Mouse (Mus musculus): ENCODE results near the gene Styk1. TPM values are rescaled to one million over a fixed set of nuclear protein-coding genes. Genes with fewer than 3 reads are reported as not detected.

Gene Styk1
- polyA plus RNA-seq, 1 experiment from 2014 or later, result 2.4 TPM

DNA sequence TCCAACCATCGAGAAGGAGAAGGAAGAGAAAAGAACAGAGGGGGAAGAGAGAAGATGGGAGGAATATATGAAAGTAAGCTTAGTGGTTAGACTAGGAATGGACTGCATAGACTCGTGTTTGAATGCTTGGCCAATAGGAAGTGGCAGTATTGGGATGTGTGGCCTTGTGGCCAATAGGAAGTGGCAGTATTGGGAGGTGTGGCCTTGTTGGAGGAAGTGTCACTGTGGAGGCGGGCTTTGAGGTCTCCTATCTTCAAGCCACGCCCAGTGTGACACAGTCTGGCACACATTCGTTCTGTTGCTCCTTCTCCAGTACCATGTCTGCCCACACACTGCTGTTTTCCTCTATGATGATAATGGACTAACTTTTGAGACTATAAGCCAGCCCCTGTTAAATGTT is 7.3 kb upstream of the Styk1 start:
- H3K36me3 ChIP-seq (ENCODE audit: control insufficient read depth, insufficient read depth, low read length), result no peaks in the 10 kb centered on the region; the same call in none of the 2 replicates
- H3K4me2 ChIP-seq (ENCODE audit: low read depth, severe bottlenecking), result no peak overlapping the region
- H3K4me3 ChIP-seq (ENCODE audit: low read depth, low read length), result no peak overlapping the region
- no peaks in the 10 kb centered on the region for H3K9me3 ChIP-seq (ENCODE audit: control insufficient read depth, low read length)
- no peak overlapping the region for H3K27ac ChIP-seq (replicated peaks; ENCODE audit: low read depth, low read length)
- DNase-seq (ENCODE audit: low spot score) (no peak), ATAC-seq (ENCODE audit: insufficient number of reproducible peaks, low FRiP score, low TSS enrichment, low read depth) (no peak)
- H3K27me3 ChIP-seq (ENCODE audit: control insufficient read depth, insufficient read depth, low read length), result no peaks in the 10 kb centered on the region
- H3K9ac ChIP-seq (ENCODE audit: low read length), result no peak overlapping the region
- WGBS, result 83% methylated on average over 5 of the region's 5 CpGs
- H3K4me1 ChIP-seq (ENCODE audit: control insufficient read depth, insufficient read depth, low read length), result no peaks in the 10 kb centered on the region

- Histone ChIP-seq H3K27ac (replicated peaks; ENCODE audit: low read depth, low read length) (no peak overlapping the region), H3K36me3 (ENCODE audit: control insufficient read depth, insufficient read depth, low read length) (no peaks in the 10 kb centered on the region; the same call in 1 of the 2 replicates), H3K4me3 (ENCODE audit: low read depth, low read length) (no peak overlapping the region), H3K9ac (ENCODE audit: low read length) (no peak overlapping the region), H3K4me1 (ENCODE audit: control insufficient read depth, insufficient read depth, low read length) (no peaks in the 10 kb centered on the region), H3K9me3 (ENCODE audit: control insufficient read depth, low read length) (no peaks in the 10 kb centered on the region), H3K27me3 (ENCODE audit: control insufficient read depth, insufficient read depth, low read length) (no peaks in the 10 kb centered on the region), H3K4me2 (ENCODE audit: low read depth, severe bottlenecking) (no peak overlapping the region)
- ATAC-seq (ENCODE audit: insufficient number of reproducible peaks, low FRiP score, low TSS enrichment, low read depth) (no peak), DNase-seq (ENCODE audit: low spot score) (no peak)
- 84% methylated on average over 2 of the region's 2 CpGs for WGBS
Observed at GRCm38 (mm10) chr6:131359543-131359942, 6.1 kb upstream of the Styk1 start.

- WGBS, result 21% methylated on average over 4 of the region's 4 CpGs
- ATAC-seq (ENCODE audit: insufficient number of reproducible peaks, low FRiP score, low TSS enrichment, low read depth), result no peak
- Histone ChIP-seq H3K27me3 (ENCODE audit: control insufficient read depth, insufficient read depth, low read length) (no peaks in the 10 kb centered on the region), H3K9ac (ENCODE audit: low read length) (no peak overlapping the region), H3K36me3 (ENCODE audit: control insufficient read depth, insufficient read depth, low read length) (no peaks in the 10 kb centered on the region), H3K4me3 (ENCODE audit: low read depth, low read length) (no peak overlapping the region), H3K9me3 (ENCODE audit: control insufficient read depth, low read length) (no peaks in the 10 kb centered on the region), H3K27ac (replicated peaks; ENCODE audit: low read depth, low read length) (no peak overlapping the region), H3K4me2 (ENCODE audit: low read depth, severe bottlenecking) (no peak overlapping the region), H3K4me1 (ENCODE audit: control insufficient read depth, insufficient read depth, low read length) (no peaks in the 10 kb centered on the region)
- DNase-seq (ENCODE audit: low spot score), result no peak
Observed at GRCm38 (mm10) chr6:131354913-131355312, 1.5 kb upstream of the Styk1 start.

DNA sequence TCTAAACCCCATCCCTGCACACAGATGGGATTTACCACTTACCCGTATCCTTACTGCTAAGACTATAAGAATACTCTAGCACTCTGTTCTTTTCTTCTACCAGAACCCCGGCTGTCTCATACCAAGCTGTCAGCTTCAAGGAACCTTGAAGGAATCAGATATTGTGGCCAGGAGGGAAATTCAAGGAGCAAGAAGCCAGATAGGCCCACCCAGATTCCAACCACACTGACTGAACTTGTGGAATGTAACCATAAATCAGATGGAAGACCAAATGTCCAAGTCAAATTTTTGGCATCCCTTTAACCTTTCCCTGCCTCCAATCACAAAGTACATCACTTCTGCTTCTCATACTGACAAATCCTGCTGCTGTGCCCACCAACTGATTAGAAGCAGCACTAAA is 6.4 kb downstream of the Styk1 start:
- no peak overlapping the region for H3K9ac ChIP-seq (ENCODE audit: low read length)
- H3K4me3 ChIP-seq (ENCODE audit: low read depth, low read length), result no peak overlapping the region
- DNase-seq (ENCODE audit: low spot score), result no peak
- no peaks in the 10 kb centered on the region for H3K9me3 ChIP-seq (ENCODE audit: control insufficient read depth, low read length)
- no peaks in the 10 kb centered on the region for H3K36me3 ChIP-seq (ENCODE audit: control insufficient read depth, insufficient read depth, low read length)
- H3K4me1 ChIP-seq (ENCODE audit: control insufficient read depth, insufficient read depth, low read length), result no peaks in the 10 kb centered on the region
- no peaks in the 10 kb centered on the region for H3K27me3 ChIP-seq (ENCODE audit: control insufficient read depth, insufficient read depth, low read length)
- no peak overlapping the region for H3K27ac ChIP-seq (replicated peaks; ENCODE audit: low read depth, low read length)
- H3K4me2 ChIP-seq (ENCODE audit: low read depth, severe bottlenecking), result no peak overlapping the region
- WGBS, result 83% methylated on average over 2 of the region's 2 CpGs
- ATAC-seq (ENCODE audit: insufficient number of reproducible peaks, low FRiP score, low TSS enrichment, low read depth), result no peak

- DNase-seq (ENCODE audit: low spot score) (no peak), ATAC-seq (ENCODE audit: insufficient number of reproducible peaks, low FRiP score, low TSS enrichment, low read depth) (no peak)
- WGBS, result 90% methylated on average over 7 of the region's 7 CpGs
- Histone ChIP-seq H3K4me1 (ENCODE audit: control insufficient read depth, insufficient read depth, low read length) (no peaks in the 10 kb centered on the region), H3K36me3 (ENCODE audit: control insufficient read depth, insufficient read depth, low read length) (no peaks in the 10 kb centered on the region), H3K27me3 (ENCODE audit: control insufficient read depth, insufficient read depth, low read length) (no peaks in the 10 kb centered on the region), H3K4me3 (ENCODE audit: low read depth, low read length) (no peak overlapping the region), H3K27ac (replicated peaks; ENCODE audit: low read depth, low read length) (no peak overlapping the region), H3K9me3 (ENCODE audit: control insufficient read depth, low read length) (no peaks in the 10 kb centered on the region), H3K4me2 (ENCODE audit: low read depth, severe bottlenecking) (no peak overlapping the region), H3K9ac (ENCODE audit: low read length) (no peak overlapping the region)
Observed at GRCm38 (mm10) chr6:131344346-131344745, 9.1 kb downstream of the Styk1 start.

DNA sequence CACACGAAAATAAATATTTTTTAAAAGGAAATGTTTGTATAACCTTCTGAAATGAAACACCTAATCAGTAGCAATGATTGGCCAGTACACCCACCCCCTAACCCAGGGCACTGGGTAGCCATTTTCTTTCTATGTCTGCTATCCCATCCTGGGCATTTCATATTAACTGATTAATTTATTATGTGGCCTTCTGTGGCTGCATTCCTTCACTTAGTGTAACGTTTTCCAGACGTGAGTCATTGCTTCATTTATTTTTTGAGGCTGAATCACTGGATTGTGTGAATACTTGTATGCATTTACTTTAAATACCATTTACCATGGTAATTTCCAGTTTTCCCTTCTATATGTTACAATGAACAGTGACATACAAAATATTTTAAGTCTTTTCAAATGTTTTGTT is 13.3 kb downstream of the Styk1 start:
- Histone ChIP-seq H3K27ac (replicated peaks; ENCODE audit: low read depth, low read length) (no peak overlapping the region), H3K4me1 (ENCODE audit: control insufficient read depth, insufficient read depth, low read length) (no peaks in the 10 kb centered on the region), H3K27me3 (ENCODE audit: control insufficient read depth, insufficient read depth, low read length) (no peaks in the 10 kb centered on the region), H3K9me3 (ENCODE audit: control insufficient read depth, low read length) (no peaks in the 10 kb centered on the region), H3K9ac (ENCODE audit: low read length) (no peak overlapping the region), H3K4me3 (ENCODE audit: low read depth, low read length) (no peak overlapping the region), H3K4me2 (ENCODE audit: low read depth, severe bottlenecking) (no peak overlapping the region), H3K36me3 (ENCODE audit: control insufficient read depth, insufficient read depth, low read length) (no peaks in the 10 kb centered on the region)
- no peak; the same call in 1 of the 2 replicates for ATAC-seq (ENCODE audit: insufficient number of reproducible peaks, low FRiP score, low TSS enrichment, low read depth)
- 60% methylated on average over 3 of the region's 3 CpGs for WGBS
- DNase-seq (ENCODE audit: low spot score), result no peak

GRCm38 (mm10) chr6:131339309-131339708 is 14.1 kb downstream of the Styk1 start:
- WGBS, result 74% methylated on average over 3 of the region's 3 CpGs
- no peak for DNase-seq (ENCODE audit: low spot score)
- no peak for ATAC-seq (ENCODE audit: insufficient number of reproducible peaks, low FRiP score, low TSS enrichment, low read depth)

GRCm38 (mm10) chr6:131338787-131339186 is 14.6 kb downstream of the Styk1 start:
- H3K9me3 ChIP-seq (ENCODE audit: control insufficient read depth, low read length), result no peaks in the 10 kb centered on the region
- H3K4me3 ChIP-seq (ENCODE audit: low read depth, low read length), result no peak overlapping the region
- 73% methylated on average over 1 of the region's 1 CpGs for WGBS
- H3K4me1 ChIP-seq (ENCODE audit: control insufficient read depth, insufficient read depth, low read length), result no peaks in the 10 kb centered on the region
- no peaks in the 10 kb centered on the region for H3K36me3 ChIP-seq (ENCODE audit: control insufficient read depth, insufficient read depth, low read length)
- H3K9ac ChIP-seq (ENCODE audit: low read length), result no peak overlapping the region
- H3K27me3 ChIP-seq (ENCODE audit: control insufficient read depth, insufficient read depth, low read length), result no peaks in the 10 kb centered on the region
- no peak overlapping the region for H3K27ac ChIP-seq (replicated peaks; ENCODE audit: low read depth, low read length)
- no peak for ATAC-seq (ENCODE audit: insufficient number of reproducible peaks, low FRiP score, low TSS enrichment, low read depth)
- DNase-seq (ENCODE audit: low spot score), result no peak
- no peak overlapping the region for H3K4me2 ChIP-seq (ENCODE audit: low read depth, severe bottlenecking)

More at GRCm38 (mm10) chr6:131339309-131339708, 14.1 kb downstream of the Styk1 start:
- Histone ChIP-seq H3K4me1 (ENCODE audit: control insufficient read depth, insufficient read depth, low read length) (no peaks in the 10 kb centered on the region), H3K9ac (ENCODE audit: low read length) (no peak overlapping the region), H3K36me3 (ENCODE audit: control insufficient read depth, insufficient read depth, low read length) (no peaks in the 10 kb centered on the region), H3K4me2 (ENCODE audit: low read depth, severe bottlenecking) (no peak overlapping the region), H3K27me3 (ENCODE audit: control insufficient read depth, insufficient read depth, low read length) (no peaks in the 10 kb centered on the region), H3K9me3 (ENCODE audit: control insufficient read depth, low read length) (no peaks in the 10 kb centered on the region), H3K4me3 (ENCODE audit: low read depth, low read length) (no peak overlapping the region), H3K27ac (replicated peaks; ENCODE audit: low read depth, low read length) (no peak overlapping the region)

GRCm38 (mm10) chr6:131327076-131327475 is 26.3 kb downstream of the Styk1 start:
- Histone ChIP-seq H3K4me1 (ENCODE audit: control insufficient read depth, insufficient read depth, low read length) (no peaks in the 10 kb centered on the region), H3K27me3 (ENCODE audit: control insufficient read depth, insufficient read depth, low read length) (no peaks in the 10 kb centered on the region), H3K27ac (replicated peaks; ENCODE audit: low read depth, low read length) (no peak overlapping the region), H3K4me3 (ENCODE audit: low read depth, low read length) (no peak overlapping the region), H3K4me2 (ENCODE audit: low read depth, severe bottlenecking) (no peak overlapping the region), H3K9ac (ENCODE audit: low read length) (no peak overlapping the region), H3K36me3 (ENCODE audit: control insufficient read depth, insufficient read depth, low read length) (no peaks in the 10 kb centered on the region), H3K9me3 (ENCODE audit: control insufficient read depth, low read length) (no peaks in the 10 kb centered on the region)
- ATAC-seq (ENCODE audit: insufficient number of reproducible peaks, low FRiP score, low TSS enrichment, low read depth) (no peak), DNase-seq (ENCODE audit: low spot score) (no peak)
- 98% methylated on average over 2 of the region's 2 CpGs for WGBS

Measured in limb, embryonic 11.5 days (tissue).